Mouse (Mus musculus) adrenal gland, adult (tissue): ENCODE data around the gene Ttll11.
A peak's percentile ranks its signal among the peaks of the same experiment; 100 is the strongest.

Experiments used
- DNase-seq, 2 experiments: peaks; one replicate each; pipeline ENCODE4 v3.0.0; 2022 to 2023; ENCODE audit warnings: low spot score in 1 of 2; ENCODE audit not compliant: inconsistent age in 2 of 2

Ttll11 gene

GRCm38 (mm10) chr2:35907578-35907977, 72.1 kb downstream of the Ttll11 start:
- no peak for DNase-seq

- DNase-seq = peak; percentile 69 to 93
Observed at GRCm38 (mm10) chr2:35906174-35906798, 73.4 kb downstream of the Ttll11 start.

GRCm38 (mm10) chr2:35900845-35901244, 78.9 kb downstream of the Ttll11 start:
- DNase-seq = no peak

GRCm38 (mm10) chr2:35899712-35900111, 80.0 kb downstream of the Ttll11 start:
- DNase-seq = no peak

GRCm38 (mm10) chr2:35899135-35899474, 80.6 kb downstream of the Ttll11 start:
- DNase-seq = no peak

- peak; percentile 79 to 83 for DNase-seq
Observed at GRCm38 (mm10) chr2:35898425-35899134, 81.1 kb downstream of the Ttll11 start.

- DNase-seq = no peak
Observed at GRCm38 (mm10) chr2:35897125-35897524, 82.6 kb downstream of the Ttll11 start.

- DNase-seq = no peak
Observed at GRCm38 (mm10) chr2:35894512-35894911, 85.2 kb downstream of the Ttll11 start.

- no peak for DNase-seq
Observed at GRCm38 (mm10) chr2:35890635-35891034, 89.1 kb downstream of the Ttll11 start.

- no peak for DNase-seq
Observed at GRCm38 (mm10) chr2:35889776-35890175, 89.9 kb downstream of the Ttll11 start.

GRCm38 (mm10) chr2:35884296-35884695, 95.4 kb downstream of the Ttll11 start:
- peak in 1 of 2 experiments; percentile 22 for DNase-seq

GRCm38 (mm10) chr2:35882336-35882987, 97.3 kb downstream of the Ttll11 start:
- no peak for DNase-seq

- no peak for DNase-seq
Observed at GRCm38 (mm10) chr2:35881896-35882295, 97.8 kb downstream of the Ttll11 start.

- no peak for DNase-seq
Observed at GRCm38 (mm10) chr2:35880362-35880761, 99.4 kb downstream of the Ttll11 start.

GRCm38 (mm10) chr2:35879887-35880286, 99.8 kb downstream of the Ttll11 start:
- DNase-seq = no peak

- DNase-seq = peak in 1 of 2 experiments; percentile 66
Observed at GRCm38 (mm10) chr2:35878506-35878905, 101.2 kb downstream of the Ttll11 start.

GRCm38 (mm10) chr2:35875572-35875971, 104.1 kb downstream of the Ttll11 start:
- no peak for DNase-seq

- DNase-seq = no peak
Observed at GRCm38 (mm10) chr2:35874421-35874820, 105.3 kb downstream of the Ttll11 start.

- no peak for DNase-seq
Observed at GRCm38 (mm10) chr2:35869165-35869564, 110.5 kb downstream of the Ttll11 start.

GRCm38 (mm10) chr2:35863284-35863683, 116.4 kb downstream of the Ttll11 start:
- no peak for DNase-seq

GRCm38 (mm10) chr2:35861185-35861584, 118.5 kb downstream of the Ttll11 start:
- DNase-seq = peak; percentile 75 to 93

- no peak for DNase-seq
Observed at GRCm38 (mm10) chr2:35860394-35860744, 119.3 kb downstream of the Ttll11 start.
